Mouse (Mus musculus) CD8-positive naive resting alpha-beta T cell, adult 2 months (primary cell): ENCODE measurements around the gene Adal.
"Not testable (repeated sequence)": the region's sequence is repeated elsewhere in the genome, so short reads cannot be mapped to it uniquely, and the experiment has no call there.

ENCODE experiments used
- DNase-seq, 2 experiments: peaks; one replicate each; pipeline ENCODE4 v3.0.0; 2022; ENCODE audit warnings: low read depth in 2 of 2, low spot score in 2 of 2

Adal gene

GRCm38 (mm10) chr2:121140018-121140882, at the start of gene Adal, which contains the start of gene Lcmt2:
Adal (plus strand) TSS chr2:121140428.
Lcmt2 (minus strand) TSS chr2:121140653.
- DNase-seq, result peak; percentile 69 to 88

GRCm38 (mm10) chr2:121102051-121102450, 38.2 kb upstream of the Adal start:
- DNase-seq, result peak; percentile 21 to 26

GRCm38 (mm10) chr2:121105940-121106339, 34.3 kb upstream of the Adal start:
- DNase-seq, result no peak

GRCm38 (mm10) chr2:121109695-121110094, 30.5 kb upstream of the Adal start, which contains the start of gene Tgm7:
Tgm7 (minus strand) TSS chr2:121109795.
- no peak for DNase-seq

GRCm38 (mm10) chr2:121115418-121115817, 24.8 kb upstream of the Adal start:
- no peak for DNase-seq

- DNase-seq, result no peak
Observed at GRCm38 (mm10) chr2:121119260-121119659, 21.0 kb upstream of the Adal start.

- not testable (repeated sequence) for DNase-seq
Observed at GRCm38 (mm10) chr2:121126302-121126701, 13.9 kb upstream of the Adal start.

- no peak for DNase-seq
Observed at GRCm38 (mm10) chr2:121127536-121127935, 12.7 kb upstream of the Adal start.

GRCm38 (mm10) chr2:121128865-121129620, 11.2 kb upstream of the Adal start:
- no peak for DNase-seq

- DNase-seq, result no peak
Observed at GRCm38 (mm10) chr2:121132822-121133221, 7.4 kb upstream of the Adal start.

GRCm38 (mm10) chr2:121137371-121137770, 2.9 kb upstream of the Adal start:
- no peak for DNase-seq

- DNase-seq, result no peak
Observed at GRCm38 (mm10) chr2:121139266-121140017, 786 bp upstream of the Adal start.

GRCm38 (mm10) chr2:121141216-121142035, 1.2 kb downstream of the Adal start:
- DNase-seq, result no peak

GRCm38 (mm10) chr2:121142415-121142814, 2.2 kb downstream of the Adal start:
- DNase-seq, result no peak

GRCm38 (mm10) chr2:121149679-121150078, 9.5 kb downstream of the Adal start:
- DNase-seq, result no peak

- no peak for DNase-seq
Observed at GRCm38 (mm10) chr2:121153100-121153499, 12.9 kb downstream of the Adal start.

- no peak for DNase-seq
Observed at GRCm38 (mm10) chr2:121169173-121169572, 28.9 kb downstream of the Adal start.

GRCm38 (mm10) chr2:121169902-121170301, 29.7 kb downstream of the Adal start:
- peak in 1 of 2 experiments; percentile 2 for DNase-seq

- peak in 1 of 2 experiments; percentile 33 for DNase-seq
Observed at GRCm38 (mm10) chr2:121170481-121170971, 30.3 kb downstream of the Adal start, which contains the start of gene Tubgcp4. Tubgcp4 (plus strand) TSS chr2:121170654.
